Mouse (Mus musculus) erythroblast, embryonic 14.5 days (primary cell): Measurements from ENCODE around the gene Gm49369.

Experiments used
- GATA1 ChIP-seq: IDR thresholded peaks from 2 replicates; pipeline ENCODE4 v1.6.1; 2012; ENCODE audit warnings: low read length, inconsistent platforms, mixed read lengths
- TAL1 ChIP-seq: IDR thresholded peaks from 3 replicates; pipeline ENCODE4 v1.6.1; 2012; ENCODE audit warnings: low read length, inconsistent platforms, mixed read lengths

DNA sequence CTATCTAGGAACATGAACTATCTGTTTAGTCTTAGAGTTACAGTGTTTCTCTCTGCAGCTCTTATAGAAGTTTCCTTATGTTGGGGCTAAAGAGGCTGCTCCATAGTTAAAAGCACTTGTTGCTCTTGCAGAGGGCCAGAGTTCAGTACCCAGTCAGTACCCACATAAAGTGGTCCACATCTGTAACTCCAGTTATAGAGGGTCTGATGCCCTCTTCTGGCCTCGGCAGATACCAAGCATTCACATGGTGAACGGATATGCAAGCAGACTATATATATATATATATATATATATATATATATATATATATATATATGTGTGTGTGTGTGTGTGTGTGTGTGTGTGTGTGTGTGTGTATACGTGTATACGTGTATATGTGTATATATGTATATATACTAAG lies 25.5 kb upstream of the Gm49369 start:
- TF ChIP-seq GATA1 (no peak), TAL1 (no peak)
